Mouse (Mus musculus): ENCODE data around the gene 9130204L05Rik.

Gene 9130204L05Rik

GRCm38 (mm10) chr3:91090703-91091102 lies at the start of gene 9130204L05Rik:
Gene 9130204L05Rik (minus strand): TSS chr3:91090803.
- DNase-seq (ENCODE audit: low read depth, low spot score), result no peak

GRCm38 (mm10) chr3:91108696-91109095 lies 18.1 kb upstream of the 9130204L05Rik start:
- no peak for DNase-seq (ENCODE audit: low read depth, low spot score)

- DNase-seq (ENCODE audit: low read depth, low spot score), result no peak
Measured at GRCm38 (mm10) chr3:91059211-91059610, 31.4 kb downstream of the 9130204L05Rik start.

- no peak for DNase-seq (ENCODE audit: low read depth, low spot score)
Measured at GRCm38 (mm10) chr3:91052654-91053053, 37.9 kb downstream of the 9130204L05Rik start.

Measured in skeletal muscle tissue, adult 2 months (tissue).